Mouse (Mus musculus) ovary, adult 18-20 months (tissue): ENCODE data around the gene Zfp579.
"Not testable (repeated sequence)": the region's sequence is repeated elsewhere in the genome, so short reads cannot be mapped to it uniquely, and the experiment has no call there.

Source experiments
- DNase-seq: peaks from one replicate; pipeline ENCODE4 v3.0.0; 2022; ENCODE audit warnings: low spot score, mixed read lengths

Zfp579 gene

GRCm38 (mm10) chr7:4996003-4996895, at the start of gene Zfp579:
Zfp579 (minus strand) TSS chr7:4996158.
- peak; percentile 87 for DNase-seq

- DNase-seq = no peak
These were observed 49.0 kb upstream of the Zfp579 start for GRCm38 (mm10) chr7:5044981-5045380.

- DNase-seq = no peak
These were observed 43.0 kb upstream of the Zfp579 start for GRCm38 (mm10) chr7:5038940-5039339.

- peak; percentile 88 for DNase-seq
These were observed 42.3 kb upstream of the Zfp579 start, which contains the start of gene Zfp784 for GRCm38 (mm10) chr7:5038109-5038732. Zfp784 (minus strand) TSS chr7:5038446.

- DNase-seq = no peak
These were observed 41.5 kb upstream of the Zfp579 start for GRCm38 (mm10) chr7:5037467-5037866.

GRCm38 (mm10) chr7:5037026-5037425, 41.1 kb upstream of the Zfp579 start:
- DNase-seq = no peak

- DNase-seq = no peak
These were observed 40.2 kb upstream of the Zfp579 start for GRCm38 (mm10) chr7:5036136-5036535.

- no peak for DNase-seq
These were observed 39.7 kb upstream of the Zfp579 start for GRCm38 (mm10) chr7:5035628-5036027.

GRCm38 (mm10) chr7:5033818-5034217, 37.9 kb upstream of the Zfp579 start, which contains the start of gene 4632433K11Rik:
4632433K11Rik (plus strand) TSS chr7:5034118.
- DNase-seq = no peak

GRCm38 (mm10) chr7:5031496-5031895, 35.5 kb upstream of the Zfp579 start:
- no peak for DNase-seq

GRCm38 (mm10) chr7:5030554-5031275, 34.8 kb upstream of the Zfp579 start:
- no peak for DNase-seq

GRCm38 (mm10) chr7:5029946-5030345, 34.0 kb upstream of the Zfp579 start:
- DNase-seq = no peak

GRCm38 (mm10) chr7:5029543-5029942, 33.6 kb upstream of the Zfp579 start:
- no peak for DNase-seq

- no peak for DNase-seq
These were observed 25.2 kb upstream of the Zfp579 start for GRCm38 (mm10) chr7:5021197-5021596.

GRCm38 (mm10) chr7:5020685-5021084, 24.7 kb upstream of the Zfp579 start:
- no peak for DNase-seq

GRCm38 (mm10) chr7:5020000-5020681, 24.2 kb upstream of the Zfp579 start, which contains the start of the genes Zfp865 and Ccdc106:
Zfp865 (plus strand) TSS chr7:5020376.
Ccdc106 (plus strand) TSS chr7:5020553.
- DNase-seq = peak; percentile 99

GRCm38 (mm10) chr7:5019576-5019975, 23.6 kb upstream of the Zfp579 start:
- DNase-seq = not testable (repeated sequence)

- DNase-seq = no peak
These were observed 22.0 kb upstream of the Zfp579 start for GRCm38 (mm10) chr7:5017931-5018330.

GRCm38 (mm10) chr7:5017352-5017751, 21.4 kb upstream of the Zfp579 start:
- DNase-seq = no peak

GRCm38 (mm10) chr7:5016920-5017319, 21.0 kb upstream of the Zfp579 start:
- no peak for DNase-seq

- DNase-seq = no peak
These were observed 20.1 kb upstream of the Zfp579 start for GRCm38 (mm10) chr7:5016057-5016456.
